Mouse (Mus musculus) cerebellum, postnatal 25 days (tissue): ENCODE data around the gene Cntnap4.
"Not testable (repeated sequence)": the region's sequence is repeated elsewhere in the genome, so short reads cannot be mapped to it uniquely, and the experiment has no call there.

Source experiments
- DNase-seq, 2 experiments: peaks; one replicate each; pipeline ENCODE4 v3.0.0; 2021; ENCODE audit warnings: mixed read lengths in 2 of 2

Cntnap4 gene

DNA sequence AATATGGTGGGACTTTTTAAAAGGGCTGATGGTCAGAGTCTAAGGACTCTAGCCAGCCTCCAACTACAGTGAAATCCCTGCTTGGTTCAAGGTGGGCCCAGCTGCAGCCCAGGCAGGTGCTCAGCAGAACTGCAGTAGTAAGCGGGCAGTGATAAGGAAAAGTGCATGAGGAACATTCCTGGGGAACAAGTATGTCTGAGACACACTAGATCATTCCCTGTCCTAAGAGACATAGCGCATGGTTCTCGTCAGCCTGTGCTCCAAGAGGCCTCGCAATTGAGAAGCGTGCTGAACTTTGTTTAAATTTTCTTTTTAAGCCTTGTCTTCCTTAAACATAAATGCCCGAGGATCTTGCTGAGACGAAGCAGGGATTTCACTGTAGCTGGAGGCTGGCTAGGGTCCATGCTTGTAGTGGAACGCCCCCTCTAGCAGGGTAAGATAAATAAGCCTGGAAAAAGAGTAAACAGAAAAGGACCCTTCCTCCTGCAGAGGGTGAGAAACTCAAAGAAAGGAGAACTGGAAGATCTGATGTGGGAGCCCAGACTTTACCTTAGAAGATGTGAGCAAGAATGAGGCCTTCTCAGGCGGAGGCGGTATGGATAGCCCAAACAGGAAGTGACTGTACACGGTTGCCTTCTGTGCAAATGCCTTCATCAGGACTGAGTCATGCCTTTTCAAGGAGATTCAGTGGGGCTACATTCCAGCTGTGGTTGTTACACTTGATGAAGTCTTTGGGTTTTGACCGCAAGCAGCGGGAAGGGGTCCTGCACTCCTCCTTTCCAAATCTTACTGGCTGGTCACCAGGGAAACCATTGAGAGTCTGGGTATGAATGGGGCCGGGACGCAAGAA lies 161.0 kb downstream of the Cntnap4 start:
- no peak for DNase-seq

DNA sequence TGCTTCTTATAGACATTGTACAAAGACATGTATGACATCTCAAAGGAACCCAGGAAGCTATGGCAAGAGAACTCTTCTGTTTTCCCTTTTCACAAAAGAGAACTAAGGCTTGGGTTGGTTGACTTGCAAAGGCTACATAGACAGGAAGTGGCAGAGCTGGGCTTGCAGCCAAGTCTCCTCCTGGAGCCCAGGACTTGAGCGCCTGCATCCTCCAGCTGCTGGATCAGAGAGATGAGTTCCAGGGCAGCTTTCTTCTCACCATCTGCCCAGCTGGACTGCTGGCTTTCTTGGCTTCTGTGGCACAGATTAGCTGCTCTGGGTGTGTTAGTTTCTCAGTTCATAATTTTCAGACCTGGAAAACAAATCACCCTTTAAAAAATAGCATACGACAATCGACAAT lies 165.7 kb downstream of the Cntnap4 start:
- DNase-seq: peak; percentile 50 to 68

DNA sequence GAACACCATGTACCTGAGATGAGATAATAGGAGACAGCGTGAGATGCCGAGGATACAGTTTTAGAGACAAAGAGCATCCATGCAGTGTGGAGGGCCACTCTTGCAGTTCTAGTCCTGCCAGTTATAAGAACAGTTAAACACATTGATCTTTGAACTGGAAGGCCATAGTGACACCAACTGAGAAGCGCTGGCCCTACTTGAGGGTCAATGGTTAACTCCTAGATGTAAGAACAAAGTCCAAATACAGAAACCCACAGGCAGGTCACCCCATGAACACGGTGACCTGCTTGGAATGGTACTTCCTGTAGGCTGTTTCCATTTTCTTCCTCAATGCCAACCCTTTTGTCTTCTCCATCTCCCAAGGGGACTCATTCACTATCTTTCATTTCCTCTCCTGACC lies 173.5 kb downstream of the Cntnap4 start:
- no peak for DNase-seq

DNA sequence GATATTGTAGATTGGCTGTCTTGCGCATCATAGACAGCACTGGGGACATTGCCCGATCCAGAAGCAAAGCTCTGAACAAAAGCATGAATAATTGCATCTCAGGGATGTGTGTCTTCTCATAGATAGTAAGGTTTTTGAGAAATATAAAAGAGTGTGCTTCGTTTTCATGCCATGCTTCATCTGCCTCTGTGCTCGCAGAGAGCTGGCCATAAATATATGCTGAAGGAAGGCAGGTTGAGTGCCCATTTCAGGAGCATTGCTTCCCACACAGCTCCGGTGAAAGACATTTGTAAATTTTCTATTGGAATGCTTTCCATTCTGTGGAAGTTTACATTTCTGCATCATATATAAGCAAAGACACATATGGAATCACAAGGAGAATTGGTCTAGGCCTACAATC lies 177.5 kb downstream of the Cntnap4 start:
- no peak for DNase-seq

DNA sequence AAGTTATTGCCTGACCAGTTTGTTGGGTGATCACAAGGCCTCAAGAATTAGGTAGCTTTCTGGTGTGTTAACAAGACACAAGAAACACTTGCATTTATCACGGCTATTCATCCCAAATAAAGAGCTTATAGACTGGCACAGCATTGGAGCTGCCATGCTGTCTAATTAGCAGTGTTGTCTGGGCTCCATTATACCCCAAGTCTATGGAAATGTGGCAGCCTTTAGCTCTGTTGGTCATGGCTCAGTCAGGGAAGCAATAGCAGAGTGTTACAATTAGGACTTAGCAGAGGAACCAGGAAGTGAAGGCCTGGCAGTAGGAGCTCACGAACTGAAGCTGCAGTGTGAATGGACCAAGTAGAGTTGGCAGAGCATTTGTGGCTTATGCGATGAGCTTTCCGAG lies 185.3 kb downstream of the Cntnap4 start:
- no peak for DNase-seq

DNA sequence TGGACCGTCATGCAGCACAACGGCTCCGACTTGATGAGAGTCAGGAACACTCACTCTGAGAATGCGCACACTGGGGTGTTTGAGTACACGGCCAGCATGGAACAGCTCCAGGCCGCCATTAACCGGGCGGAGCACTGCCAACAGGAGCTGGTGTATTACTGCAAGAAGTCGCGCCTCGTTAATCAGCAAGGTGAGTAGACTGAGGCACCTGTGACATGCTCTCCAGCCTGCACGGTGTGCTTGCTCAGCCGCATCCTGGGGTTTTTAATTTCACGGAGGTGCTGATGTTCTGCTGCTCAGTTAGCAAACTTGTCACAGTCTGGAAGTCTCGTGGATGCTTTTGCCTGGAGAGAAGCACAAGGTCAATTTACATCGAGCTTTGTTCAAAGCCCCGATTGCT lies 233.2 kb downstream of the Cntnap4 start:
- DNase-seq: peak in 1 of 2 experiments; percentile 11

DNA sequence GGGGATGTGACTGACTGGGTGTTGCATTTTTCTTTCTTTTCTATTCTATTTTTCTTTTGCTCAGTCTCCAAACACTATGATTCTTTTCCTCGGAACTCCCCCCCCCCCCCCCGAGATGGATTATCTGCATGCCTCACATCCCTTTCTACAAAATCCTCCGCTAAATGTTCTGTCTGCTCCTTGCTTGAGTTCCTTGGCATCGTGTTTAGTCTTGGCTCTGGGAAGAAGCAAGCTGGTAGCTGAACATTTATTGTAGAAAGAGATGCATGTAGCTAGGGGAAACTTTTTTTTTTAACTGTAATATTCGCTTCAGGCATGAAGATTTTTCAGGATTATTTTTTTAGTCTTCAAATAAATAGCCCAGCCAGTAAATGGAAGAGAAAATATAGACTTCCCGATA lies 239.5 kb downstream of the Cntnap4 start:
- DNase-seq: no peak

DNA sequence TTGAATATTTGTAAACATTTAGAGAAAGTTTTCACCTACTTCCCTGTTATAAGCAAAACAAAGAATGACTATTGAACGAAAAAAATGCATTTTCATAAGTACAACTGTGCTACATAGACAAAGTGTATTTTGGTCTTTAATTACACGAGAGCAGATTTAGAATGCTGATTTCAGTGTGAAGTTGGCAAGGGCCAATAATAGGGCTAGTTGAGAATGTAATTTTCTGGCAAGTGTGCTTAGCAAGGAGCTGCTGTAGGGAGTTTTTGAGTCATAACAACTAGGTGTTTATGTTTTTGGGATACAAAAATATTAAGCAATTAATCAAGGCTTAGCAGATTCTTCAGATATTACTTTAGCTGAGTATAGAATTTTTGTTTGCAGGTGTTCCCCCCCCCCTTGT lies 271.2 kb downstream of the Cntnap4 start:
- peak in 1 of 2 experiments; percentile 28 for DNase-seq

DNA sequence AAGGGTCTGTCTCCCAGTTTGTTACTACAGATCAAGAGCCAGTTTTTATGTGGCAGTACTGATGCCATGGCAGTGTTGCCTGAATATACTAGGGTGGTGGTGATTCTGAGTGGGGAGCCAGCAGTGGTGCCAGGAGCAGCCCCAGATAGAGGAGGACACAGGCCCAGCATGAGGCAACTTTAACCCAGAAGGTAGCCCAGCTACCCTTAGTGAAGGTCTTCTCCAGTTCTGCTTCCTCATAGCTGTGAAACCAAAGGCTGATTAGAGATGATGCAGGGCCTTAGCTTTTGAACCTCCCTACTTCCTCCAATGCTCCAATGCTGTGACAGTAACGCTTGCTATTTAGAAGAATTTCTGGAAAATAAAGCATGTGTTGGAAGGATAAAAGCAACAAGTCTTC lies 279.7 kb downstream of the Cntnap4 start:
- not testable (repeated sequence) for DNase-seq

DNA sequence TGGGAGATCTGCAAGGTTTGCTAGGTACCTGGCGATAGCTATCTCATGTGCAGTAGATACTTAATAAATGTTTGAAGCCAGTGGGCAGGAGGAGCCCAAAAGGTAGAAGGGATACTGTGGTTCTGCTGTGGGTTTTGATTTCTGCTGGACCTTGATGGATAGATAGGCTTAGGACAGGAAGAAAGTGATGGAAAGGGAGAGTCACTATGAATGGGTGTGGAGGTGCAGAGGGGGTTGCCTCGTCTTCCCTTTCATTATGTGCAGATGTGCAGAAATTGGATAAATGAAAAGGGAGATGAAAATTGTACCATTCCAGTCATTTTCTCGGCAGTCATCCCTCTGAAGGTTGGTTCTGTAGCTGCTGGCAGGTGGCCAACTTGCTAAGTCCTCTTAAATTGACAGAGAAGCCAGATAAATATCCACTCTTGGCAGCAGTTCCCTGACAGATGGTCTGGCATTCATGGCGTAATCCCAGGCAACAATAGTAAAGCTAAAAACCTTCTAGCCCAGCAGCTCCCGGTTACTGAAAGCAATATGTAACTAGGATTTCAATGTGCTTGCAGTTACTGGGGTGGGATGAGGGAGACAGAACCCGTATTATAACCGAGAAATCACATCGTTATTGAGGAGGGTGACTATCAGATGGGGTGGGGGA lies 336.7 kb downstream of the Cntnap4 start:
- peak; percentile 97 to 98 for DNase-seq

DNA sequence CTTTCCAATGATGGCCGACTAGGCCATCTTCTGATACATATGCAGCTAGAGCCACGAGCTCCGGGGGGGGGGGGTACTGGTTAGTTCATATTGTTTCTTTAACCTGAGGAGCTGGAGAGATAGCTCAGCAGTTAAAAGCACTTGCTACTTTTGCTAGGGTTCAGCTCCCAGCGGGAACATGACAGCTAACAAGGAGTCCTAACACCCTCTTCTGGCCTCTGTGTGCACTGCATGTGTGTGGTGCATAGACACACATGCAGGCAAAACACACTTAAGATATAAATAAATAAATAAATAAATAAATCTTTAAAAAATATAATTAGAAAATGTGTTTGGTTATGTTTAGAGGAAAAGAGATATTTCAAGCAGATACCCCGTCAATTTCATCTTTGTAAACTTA lies 339.7 kb downstream of the Cntnap4 start:
- peak; percentile 40 to 67 for DNase-seq

DNA sequence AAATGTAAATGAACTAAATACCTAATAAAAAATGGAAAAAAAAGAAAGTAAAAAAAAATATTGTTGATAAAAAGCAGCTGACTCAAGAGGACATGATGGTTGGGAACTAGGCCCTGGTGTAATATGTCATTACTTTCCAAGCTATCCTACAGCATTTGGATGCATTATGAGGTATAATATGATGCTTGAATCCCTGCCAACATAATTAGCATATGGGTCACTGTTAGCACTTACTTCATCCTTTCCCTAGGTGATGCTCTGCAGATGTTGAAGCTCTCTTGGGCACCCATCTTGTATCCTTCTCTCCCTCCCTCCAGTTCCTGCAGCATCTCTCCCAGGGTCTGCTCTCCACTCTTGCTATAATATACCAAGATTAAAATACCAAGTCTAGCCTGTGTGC lies 341.6 kb downstream of the Cntnap4 start:
- DNase-seq: no peak

DNA sequence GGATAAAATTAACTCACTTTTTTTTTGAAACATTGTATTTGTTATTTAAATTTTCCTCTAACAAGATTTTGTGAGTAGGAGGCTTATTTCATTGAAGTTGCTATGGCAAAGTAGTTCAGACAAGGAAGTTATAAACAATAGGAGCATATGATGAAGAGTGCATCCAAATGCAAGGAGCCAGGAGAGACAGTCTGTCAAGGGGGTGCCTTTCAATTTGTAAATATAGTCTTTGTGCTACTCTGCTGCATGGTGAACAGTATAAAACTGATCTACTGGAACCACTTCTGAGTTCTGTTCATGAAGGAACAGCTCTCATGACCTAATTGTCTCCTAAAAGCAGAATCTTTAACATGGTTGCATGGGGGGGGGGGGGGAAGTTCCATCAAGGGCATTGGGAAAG lies 352.3 kb downstream of the Cntnap4 start:
- no peak for DNase-seq

DNA sequence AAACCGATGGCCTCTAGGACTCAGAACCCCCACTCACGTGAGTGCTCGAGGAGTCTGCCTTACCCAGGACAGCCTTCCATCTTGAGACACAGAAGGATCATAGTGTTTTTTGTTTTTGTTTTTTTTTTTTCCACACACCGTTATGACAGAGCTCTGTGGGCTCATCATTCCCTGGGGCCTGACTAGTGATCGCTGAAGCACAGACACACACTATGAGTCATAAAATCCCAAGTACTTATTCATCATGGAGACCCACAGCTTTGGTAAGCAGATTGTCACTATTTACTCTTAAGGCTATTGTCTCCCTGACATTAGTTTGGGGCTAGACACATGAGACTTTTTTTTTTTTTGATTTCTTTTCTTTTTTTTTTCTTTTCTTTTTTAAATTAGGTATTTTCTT lies 352.9 kb downstream of the Cntnap4 start:
- DNase-seq: no peak
